Mouse (Mus musculus): Measurements from ENCODE around the gene Myo1c. TPM values are rescaled to one million over a fixed set of nuclear protein-coding genes. Genes with fewer than 3 reads are reported as not detected.
A peak's percentile ranks its signal among the peaks of the same experiment; 100 is the strongest.

Gene Myo1c
- total RNA-seq, 2 experiments from 2014 or later: 87.2 to 96.1 TPM

- DNase-seq: peak; percentile 66 to 85
Measured at GRCm38 (mm10) chr11:75649155-75649561, 1.1 kb upstream of the Myo1c start.

DNA sequence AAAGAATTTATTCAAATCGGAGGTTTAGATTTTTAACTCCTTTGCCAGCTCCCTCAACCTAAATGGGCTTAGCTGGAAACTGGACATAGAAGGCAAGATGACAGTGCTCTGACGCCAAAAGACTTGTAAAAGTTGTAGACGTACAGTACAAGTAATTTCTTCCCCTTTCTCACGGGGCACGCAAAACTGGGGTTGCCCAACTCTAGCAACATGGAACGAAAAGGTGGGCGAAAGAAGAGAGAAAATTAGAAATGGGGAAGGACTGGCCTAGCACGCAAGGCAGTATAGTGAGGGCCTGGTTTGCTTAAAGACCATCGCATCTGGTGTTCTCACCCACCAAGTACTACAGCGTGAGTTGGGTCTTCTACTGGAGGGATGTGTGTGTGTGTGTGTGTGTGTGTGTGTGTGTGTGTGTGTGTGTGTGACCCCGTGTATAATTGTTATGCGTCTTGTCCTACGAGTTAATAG, 688 bp downstream of the Myo1c start:
- no peak for DNase-seq

DNA sequence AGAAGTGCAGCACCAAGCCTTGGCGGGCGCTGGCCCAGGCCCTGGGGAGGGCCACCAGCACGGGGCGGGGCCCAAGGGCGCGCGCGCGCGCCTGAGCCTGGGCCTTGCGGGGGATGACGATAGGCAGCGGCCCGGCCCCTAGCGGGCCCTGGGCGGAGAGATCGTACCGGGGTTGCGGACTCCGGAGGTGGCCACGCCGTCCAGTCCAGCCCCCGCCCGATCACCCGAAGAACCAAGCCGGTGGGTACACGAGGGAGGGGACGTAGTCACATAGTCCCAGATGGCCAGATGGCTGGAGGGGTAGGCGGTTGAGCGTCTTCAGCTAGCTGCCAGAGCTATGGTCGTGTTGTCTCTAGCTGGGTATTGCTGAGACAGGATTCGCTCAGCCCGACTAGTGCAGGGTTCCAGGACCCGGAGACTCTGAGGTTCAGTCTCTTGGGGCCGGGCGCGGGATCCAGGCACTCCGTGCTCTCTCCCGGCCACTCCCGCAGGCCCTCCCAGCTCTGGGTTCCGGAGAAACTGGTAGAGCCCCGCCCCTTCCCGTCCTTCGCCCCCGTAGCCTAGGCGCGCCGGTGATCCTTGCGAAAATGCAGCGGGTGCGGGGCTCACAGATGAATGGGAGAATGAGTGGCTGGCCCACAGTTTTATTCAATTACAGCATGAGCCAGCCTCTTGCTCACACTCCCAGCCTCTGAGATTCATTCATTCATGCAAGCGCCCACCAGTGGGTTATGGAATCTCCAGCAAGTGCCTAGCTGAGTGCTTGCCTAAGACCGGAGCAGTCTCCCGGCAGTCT, 1.3 kb downstream of the Myo1c start:
- peak; percentile 87 to 92 for DNase-seq

DNA sequence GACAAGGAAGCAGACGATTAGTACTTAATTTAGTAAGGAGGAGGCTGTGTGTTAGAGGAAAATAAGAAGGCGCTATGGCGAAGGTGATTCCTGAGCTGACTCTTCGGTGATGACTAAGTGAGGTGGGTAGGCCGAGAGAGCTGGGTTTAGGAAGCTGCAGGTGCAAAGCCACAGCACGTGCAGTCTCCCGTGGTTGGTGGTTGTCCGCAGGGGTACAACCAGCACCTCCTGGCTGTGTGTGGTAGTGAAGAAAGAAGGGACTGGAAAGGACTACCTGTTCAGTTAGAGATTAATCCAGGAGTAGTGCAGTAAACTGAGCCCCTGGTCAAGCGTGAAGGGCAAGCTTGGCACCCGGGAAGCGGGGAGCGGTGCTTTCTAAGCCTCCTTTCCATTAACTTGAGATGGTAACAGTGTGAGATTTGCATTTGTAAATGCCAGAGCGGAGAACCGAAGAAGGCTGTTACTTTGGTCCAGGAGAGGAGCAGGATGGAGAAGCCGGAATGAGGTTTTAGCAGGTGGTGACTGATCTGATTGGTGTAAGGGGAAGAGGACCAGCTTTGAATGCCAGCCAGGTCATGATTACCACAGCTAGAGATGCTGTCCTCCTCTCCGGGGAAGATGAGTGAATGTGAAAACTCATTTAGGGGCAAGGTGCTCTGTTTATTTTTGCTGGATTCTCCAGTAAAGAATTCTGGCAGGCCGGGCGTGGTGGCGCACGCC, 2.1 kb downstream of the Myo1c start:
- DNase-seq: peak in 1 of 2 experiments; percentile 52

- DNase-seq: peak in 1 of 2 experiments; percentile 58
Measured at GRCm38 (mm10) chr11:75652942-75653684, 2.8 kb downstream of the Myo1c start.

GRCm38 (mm10) chr11:75653781-75654470, 3.6 kb downstream of the Myo1c start:
- peak; percentile 87 to 91 for DNase-seq

- peak; percentile 60 to 61 for DNase-seq
Measured at GRCm38 (mm10) chr11:75654471-75655390, 4.4 kb downstream of the Myo1c start.

GRCm38 (mm10) chr11:75655621-75656545, 5.6 kb downstream of the Myo1c start:
- DNase-seq: peak; percentile 90 to 92

GRCm38 (mm10) chr11:75656621-75657590, 6.6 kb downstream of the Myo1c start:
- peak in 1 of 2 experiments; percentile 29 for DNase-seq

DNA sequence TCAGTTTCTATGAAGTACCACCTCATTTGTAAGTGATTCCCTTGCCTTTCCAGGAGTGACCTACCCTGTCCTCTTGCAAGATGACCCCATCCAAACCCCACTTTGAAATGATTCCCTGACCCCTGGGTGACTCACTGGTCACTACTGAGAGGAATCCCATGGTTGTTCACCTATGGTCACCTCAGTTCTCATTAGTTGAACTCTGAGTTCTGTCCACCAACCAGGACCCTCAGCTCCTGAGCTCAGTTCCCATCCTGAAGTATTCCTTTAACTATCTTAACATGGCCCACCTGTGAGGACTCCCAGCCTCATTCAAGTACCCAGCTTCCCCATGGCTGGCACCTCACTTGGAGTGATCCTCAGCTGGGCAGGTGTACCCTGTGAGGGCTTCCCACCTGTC, 7.5 kb downstream of the Myo1c start:
- no peak for DNase-seq

DNA sequence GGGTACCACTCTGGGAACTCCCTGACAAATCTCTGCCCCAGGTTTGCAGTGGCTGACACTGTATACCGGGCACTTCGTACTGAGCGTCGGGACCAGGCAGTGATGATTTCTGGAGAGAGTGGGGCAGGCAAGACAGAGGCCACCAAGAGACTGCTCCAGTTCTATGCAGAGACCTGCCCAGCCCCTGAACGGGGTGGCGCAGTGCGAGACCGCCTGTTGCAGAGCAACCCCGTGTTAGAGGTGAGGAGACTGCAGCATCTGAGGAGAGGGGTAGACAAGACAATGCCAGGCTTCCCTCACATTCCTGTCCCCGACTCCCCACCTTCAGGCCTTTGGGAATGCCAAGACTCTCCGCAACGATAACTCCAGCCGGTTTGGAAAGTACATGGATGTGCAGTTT, 8.0 kb downstream of the Myo1c start:
- DNase-seq: no peak

DNA sequence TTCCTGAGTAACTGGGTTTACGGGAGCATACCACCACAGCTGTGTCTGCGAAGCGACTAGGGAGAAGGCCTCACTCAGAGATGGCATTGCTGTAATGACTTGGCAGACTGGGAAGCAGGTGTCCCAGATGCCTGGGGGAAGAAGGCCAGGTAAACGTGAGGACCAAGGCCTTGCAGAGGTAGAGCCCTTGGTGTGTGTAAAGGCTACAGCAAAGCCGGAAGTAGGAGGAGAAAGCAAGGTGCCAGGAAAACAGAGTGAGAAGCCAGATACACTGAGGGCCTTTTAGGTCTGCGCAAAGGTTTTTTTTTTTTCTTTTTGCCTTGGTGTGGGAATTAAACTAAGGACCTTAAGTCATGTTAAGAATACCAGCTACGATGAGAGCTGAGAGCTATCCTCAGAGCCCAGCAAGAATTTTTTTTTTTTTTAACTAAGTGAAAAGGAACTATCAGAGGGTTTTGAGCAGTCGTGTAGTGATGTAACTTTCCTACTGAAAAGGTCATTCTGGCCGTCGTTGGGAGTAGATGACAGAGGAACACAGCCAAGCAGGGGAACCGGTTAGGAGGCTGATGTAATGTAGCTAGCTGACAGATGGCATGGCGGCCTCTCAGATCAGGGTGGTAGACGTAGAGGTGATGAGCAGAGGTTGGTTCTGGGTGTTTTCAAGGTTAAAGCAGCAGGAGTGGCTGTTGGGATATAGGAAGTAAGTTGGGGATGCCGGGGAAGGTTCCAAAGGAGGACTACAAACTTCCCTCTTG, 8.9 kb downstream of the Myo1c start:
- no peak for DNase-seq

GRCm38 (mm10) chr11:75660081-75660590, 9.8 kb downstream of the Myo1c start:
- no peak for DNase-seq

DNA sequence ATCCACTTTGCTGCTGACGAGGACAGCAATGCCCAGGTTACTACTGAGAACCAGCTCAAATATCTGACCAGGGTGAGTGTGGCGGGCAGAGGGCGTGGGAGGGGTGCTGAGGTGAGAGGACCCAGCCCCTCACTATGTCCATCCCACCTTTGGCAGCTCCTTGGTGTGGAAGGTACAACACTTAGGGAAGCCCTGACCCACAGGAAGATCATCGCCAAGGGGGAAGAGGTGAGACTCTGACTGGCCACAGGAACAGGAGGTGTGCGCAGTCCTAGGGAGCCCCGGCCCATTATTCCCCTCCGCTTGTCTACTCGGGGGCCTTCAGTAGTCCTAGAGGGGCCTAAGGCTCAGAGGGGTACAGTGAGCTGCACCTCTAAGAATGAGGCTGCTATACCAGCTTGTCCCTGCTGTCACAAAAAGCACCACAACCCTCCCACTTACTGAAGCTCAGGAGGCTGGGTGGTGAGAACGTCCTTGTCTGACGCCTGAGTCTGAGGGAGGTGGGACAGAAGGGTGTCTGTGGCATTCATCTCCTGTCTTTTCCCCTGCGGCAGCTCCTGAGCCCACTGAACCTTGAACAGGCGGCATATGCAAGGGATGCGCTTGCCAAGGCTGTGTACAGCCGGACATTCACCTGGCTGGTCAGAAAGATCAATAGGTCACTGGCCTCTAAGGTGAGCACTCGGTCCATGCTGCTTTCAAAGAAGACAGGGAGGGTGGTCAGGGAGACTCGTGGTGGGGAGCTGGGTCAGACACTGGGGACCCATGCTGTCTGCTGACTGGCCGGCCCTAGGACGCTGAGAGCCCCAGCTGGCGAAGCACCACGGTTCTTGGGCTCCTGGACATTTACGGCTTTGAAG, 10.9 kb downstream of the Myo1c start:
- DNase-seq: no peak

GRCm38 (mm10) chr11:75662131-75662530, 11.8 kb downstream of the Myo1c start:
- no peak for DNase-seq

GRCm38 (mm10) chr11:75666296-75666695, 16.0 kb downstream of the Myo1c start:
- DNase-seq: no peak
